ENCODE assay signal across 19 mouse cellular contexts in the genomic region with DNA sequence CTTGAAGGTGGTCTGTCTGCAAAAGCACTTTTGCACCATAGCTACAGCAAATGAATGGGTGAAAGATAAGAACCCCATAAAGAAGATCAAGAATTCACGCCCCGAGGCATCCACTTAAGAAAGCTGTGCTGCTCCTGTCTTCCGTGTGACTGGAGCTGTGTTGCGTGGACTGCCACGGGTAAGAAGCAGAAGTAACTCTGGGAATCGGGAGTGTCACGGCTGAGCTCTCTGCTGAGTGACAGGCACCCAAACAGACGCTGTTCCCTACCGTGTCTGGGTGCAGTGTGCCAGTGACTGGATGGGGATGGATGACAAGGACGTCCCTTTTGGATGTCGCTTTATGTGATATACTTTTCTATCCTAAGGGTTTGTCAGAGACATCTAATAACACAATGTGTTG.
DNase-seq lines count a peak whose midpoint lies in the region; ATAC-seq lines count a peak whose summit lies in the region.
"Had no signal": no experiment of that assay in that cellular context is flagged by ENCODE, and none has a peak within 500 bp of the region (broad histone marks: within the 10 kb centered on the region; RNA-seq: fewer than 3 reads in every experiment).

No protein-coding gene starts in this region.

- no peak for DNase-seq in hindbrain, embryonic 10.5 days (ENCODE audit: low spot score)
- peak; percentile 63 for DNase-seq in forebrain, embryonic 14.5 days (ENCODE audit: low spot score)
- no peak for DNase-seq in frontal cortex, postnatal 10 days (ENCODE audit: low spot score in 2 of 2)
- DNase-seq in left cerebral cortex, adult 18-20 months (ENCODE audit: low spot score in 2 of 2), result no peak
- DNase-seq: adrenal gland, postnatal 14 days; cerebellum, postnatal 25 days; kidney, postnatal 25 days; layer of hippocampus, postnatal 36 days; right cerebral cortex, adult 18-20 months; thymus, postnatal 4 days had no signal

- H3K9ac ChIP-seq in hindbrain, embryonic 12.5 days, result no peak overlapping the region
- no peak overlapping the region for H3K9ac ChIP-seq in forebrain, embryonic 14.5 days (ENCODE audit: low read length)
- no peak overlapping the region for H3K9ac ChIP-seq in hindbrain, embryonic 13.5 days
- H3K9ac ChIP-seq in midbrain, embryonic 16.5 days (ENCODE audit: low read depth, low read length), result 0 out of 2 replicates have a peak overlapping the region, but pooled peaks have one; percentile 34
- H3K9ac ChIP-seq: embryonic facial prominence, embryonic 15.5 days; lung, embryonic 15.5 days; neural tube, embryonic 12.5 days had no signal

- peaks cover 11% of the 10 kb centered on the region; the same call in 1 of the 2 replicates for H3K36me3 ChIP-seq in hindbrain, embryonic 10.5 days
- H3K36me3 ChIP-seq in hindbrain, embryonic 12.5 days, result no peaks in the 10 kb centered on the region
- no peaks in the 10 kb centered on the region for H3K36me3 ChIP-seq in forebrain, embryonic 14.5 days (ENCODE audit: control insufficient read depth, insufficient read depth, low read length)
- H3K36me3 ChIP-seq in hindbrain, embryonic 13.5 days, result no peaks in the 10 kb centered on the region
- no peaks in the 10 kb centered on the region for H3K36me3 ChIP-seq in midbrain, embryonic 16.5 days (ENCODE audit: control insufficient read depth, insufficient read depth, low read length)
- H3K36me3 ChIP-seq: embryonic facial prominence, embryonic 15.5 days; G1E; lung, embryonic 15.5 days; neural tube, embryonic 12.5 days had no signal

- H3K9me3 ChIP-seq in hindbrain, embryonic 10.5 days, result no peaks in the 10 kb centered on the region
- no peaks in the 10 kb centered on the region for H3K9me3 ChIP-seq in hindbrain, embryonic 12.5 days (replicated peaks)
- no peaks in the 10 kb centered on the region for H3K9me3 ChIP-seq in forebrain, embryonic 14.5 days (replicated peaks; ENCODE audit: control insufficient read depth, low read length)
- H3K9me3 ChIP-seq in hindbrain, embryonic 13.5 days, result no peaks in the 10 kb centered on the region
- no peaks in the 10 kb centered on the region for H3K9me3 ChIP-seq in midbrain, embryonic 16.5 days (replicated peaks; ENCODE audit: control insufficient read depth, low read length, poor library complexity, severe bottlenecking)
- H3K9me3 ChIP-seq: embryonic facial prominence, embryonic 15.5 days; G1E; lung, embryonic 15.5 days; megakaryocyte, embryonic 14.5 days; neural tube, embryonic 12.5 days had no signal

- ATAC-seq in hindbrain, embryonic 12.5 days (ENCODE audit: low FRiP score), result no peak; the same call in 1 of the 2 replicates
- ATAC-seq in forebrain, embryonic 14.5 days, result peak; percentile 80
- ATAC-seq in hindbrain, embryonic 13.5 days (ENCODE audit: low FRiP score), result peak; percentile 49; the same call in 1 of the 2 replicates
- ATAC-seq in midbrain, embryonic 16.5 days, result peak; percentile 37; the same call in 1 of the 2 replicates
- ATAC-seq: intestine, embryonic 16.5 days had no signal

- peaks cover 23% of the 10 kb centered on the region for H3K4me1 ChIP-seq in hindbrain, embryonic 10.5 days (replicated peaks)
- peaks cover 20% of the 10 kb centered on the region for H3K4me1 ChIP-seq in hindbrain, embryonic 12.5 days
- H3K4me1 ChIP-seq in forebrain, embryonic 14.5 days (ENCODE audit: control insufficient read depth, insufficient read depth, low read length), result peaks cover 22% of the 10 kb centered on the region
- H3K4me1 ChIP-seq in hindbrain, embryonic 13.5 days (replicated peaks), result peaks cover 25% of the 10 kb centered on the region
- H3K4me1 ChIP-seq in midbrain, embryonic 16.5 days (ENCODE audit: control insufficient read depth, insufficient read depth, low read length), result peaks cover 19% of the 10 kb centered on the region
- H3K4me1 ChIP-seq: megakaryocyte, embryonic 14.5 days had no signal

- 0 out of 2 replicates have a peak overlapping the region, but pooled peaks have one; percentile 12 for H3K27ac ChIP-seq in hindbrain, embryonic 10.5 days
- H3K27ac ChIP-seq in hindbrain, embryonic 12.5 days, result no peak overlapping the region
- no peak overlapping the region for H3K27ac ChIP-seq in forebrain, embryonic 14.5 days (ENCODE audit: low read depth, low read length)
- H3K27ac ChIP-seq in hindbrain, embryonic 13.5 days, result no peak overlapping the region
- no peak overlapping the region for H3K27ac ChIP-seq in midbrain, embryonic 16.5 days (ENCODE audit: low read length)
- H3K27ac ChIP-seq: embryonic facial prominence, embryonic 15.5 days; lung, embryonic 15.5 days; neural tube, embryonic 12.5 days had no signal

- WGBS in hindbrain, embryonic 10.5 days, result 56% methylated on average over 11 of the region's 11 CpGs
- WGBS in hindbrain, embryonic 12.5 days, result 58% methylated on average over 11 of the region's 11 CpGs
- 16% methylated on average over 11 of the region's 11 CpGs for WGBS in forebrain, embryonic 14.5 days
- WGBS in hindbrain, embryonic 13.5 days, result 55% methylated on average over 11 of the region's 11 CpGs
- WGBS in midbrain, embryonic 16.5 days, result 38% methylated on average over 11 of the region's 11 CpGs

- H3K4me3 ChIP-seq in hindbrain, embryonic 10.5 days, result no peak overlapping the region
- H3K4me3 ChIP-seq in hindbrain, embryonic 12.5 days, result no peak overlapping the region
- H3K4me3 ChIP-seq in forebrain, embryonic 14.5 days (ENCODE audit: low read depth, low read length), result no peak overlapping the region
- no peak overlapping the region for H3K4me3 ChIP-seq in hindbrain, embryonic 13.5 days
- no peak overlapping the region for H3K4me3 ChIP-seq in midbrain, embryonic 16.5 days (ENCODE audit: low read depth, low read length)
- H3K4me3 ChIP-seq: embryonic facial prominence, embryonic 15.5 days; lung, embryonic 15.5 days; megakaryocyte, embryonic 14.5 days; neural tube, embryonic 12.5 days had no signal

- H3K27me3 ChIP-seq in hindbrain, embryonic 10.5 days (ENCODE audit: insufficient read depth, poor library complexity, severe bottlenecking), result no peaks in the 10 kb centered on the region
- H3K27me3 ChIP-seq in hindbrain, embryonic 12.5 days, result no peaks in the 10 kb centered on the region
- H3K27me3 ChIP-seq in forebrain, embryonic 14.5 days (replicated peaks; ENCODE audit: control insufficient read depth, insufficient read depth, low read length), result no peaks in the 10 kb centered on the region
- H3K27me3 ChIP-seq in hindbrain, embryonic 13.5 days, result no peaks in the 10 kb centered on the region
- no peaks in the 10 kb centered on the region for H3K27me3 ChIP-seq in midbrain, embryonic 16.5 days (ENCODE audit: control insufficient read depth, insufficient read depth, low read depth, low read length)
- H3K27me3 ChIP-seq: embryonic facial prominence, embryonic 15.5 days; lung, embryonic 15.5 days; neural tube, embryonic 12.5 days had no signal

- H3K4me2 ChIP-seq in hindbrain, embryonic 12.5 days (replicated peaks), result no peak overlapping the region
- no peak overlapping the region for H3K4me2 ChIP-seq in forebrain, embryonic 14.5 days (ENCODE audit: low read length)
- H3K4me2 ChIP-seq in hindbrain, embryonic 13.5 days, result no peak overlapping the region
- no peak overlapping the region for H3K4me2 ChIP-seq in midbrain, embryonic 16.5 days (ENCODE audit: low read length)
- H3K4me2 ChIP-seq: embryonic facial prominence, embryonic 15.5 days; lung, embryonic 15.5 days; neural tube, embryonic 12.5 days had no signal
